Mouse (Mus musculus) adipocyte (in vitro differentiated cells): ENCODE data around the gene Olfr49.

Experiments used
- DNase-seq: peaks from one replicate; pipeline ENCODE4 v3.0.0-alpha.2; 2016; ENCODE audit warnings: low spot score

The Olfr49 gene

GRCm38 (mm10) chr14:54261386-54261785, 23.4 kb downstream of the Olfr49 start:
- DNase-seq = no peak

- peak; percentile 58 for DNase-seq
These were observed 24.5 kb downstream of the Olfr49 start for GRCm38 (mm10) chr14:54260196-54260595.

- DNase-seq = peak; percentile 34
These were observed 25.0 kb downstream of the Olfr49 start for GRCm38 (mm10) chr14:54259722-54260085.

- DNase-seq = peak; percentile 94
These were observed 25.6 kb downstream of the Olfr49 start for GRCm38 (mm10) chr14:54259003-54259721.

DNA sequence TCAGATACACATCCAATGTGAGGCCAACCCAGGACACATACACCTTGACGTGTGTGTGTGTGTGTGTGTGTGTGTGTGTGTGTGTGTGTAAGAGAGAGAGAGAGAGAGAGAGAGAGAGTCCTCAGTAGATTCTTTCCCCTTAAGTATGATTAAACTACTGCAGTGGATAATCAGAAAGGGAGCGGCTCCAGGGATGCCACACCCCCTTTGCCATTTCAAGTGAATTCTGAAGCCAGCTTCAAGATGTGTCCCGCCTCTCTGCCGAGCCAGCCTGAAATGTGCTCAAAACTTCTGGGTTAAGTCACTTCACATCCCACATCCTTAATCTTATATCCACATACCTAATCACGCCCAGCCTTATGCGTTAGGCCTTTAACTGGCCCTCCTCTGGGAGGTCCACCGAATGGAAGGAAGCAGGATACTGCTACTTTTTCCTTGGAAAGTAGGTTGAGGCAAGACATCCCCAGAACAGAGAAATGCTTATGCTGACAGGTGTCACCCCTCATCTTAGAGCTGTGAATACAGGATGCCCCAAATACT, 26.5 kb downstream of the Olfr49 start:
- DNase-seq = no peak

DNA sequence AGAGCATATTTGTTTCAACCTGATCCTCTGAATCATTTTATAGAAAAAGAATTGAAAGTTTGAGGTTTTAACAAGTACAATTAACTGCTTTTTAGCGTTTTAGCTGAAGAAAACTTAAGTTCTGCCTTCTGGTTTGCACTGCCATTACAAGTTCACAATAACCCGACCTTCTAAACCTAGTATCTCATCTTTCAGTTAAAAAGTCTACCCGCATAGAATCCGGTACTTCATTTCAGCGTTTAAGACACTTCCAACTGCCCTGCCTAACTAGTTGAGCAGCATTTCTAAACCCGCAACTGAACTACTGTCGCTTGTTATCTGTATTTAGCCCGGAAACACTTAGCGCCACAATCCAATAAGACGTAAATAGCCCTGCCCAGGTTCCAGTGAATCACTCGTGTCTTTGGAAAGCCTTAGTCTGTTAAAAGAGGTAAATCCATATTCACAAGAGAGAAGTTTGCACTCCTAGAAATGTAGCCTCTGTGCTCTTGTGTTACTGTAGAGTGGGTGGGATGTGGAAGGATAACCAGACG, 30.0 kb downstream of the Olfr49 start:
- DNase-seq = no peak

- peak; percentile 98 for DNase-seq
These were observed 30.9 kb downstream of the Olfr49 start, which contains the start of the genes Dad1 and Abhd4 for GRCm38 (mm10) chr14:54253741-54254291. TSS of gene Dad1 (minus strand) at chr14:54254104. TSS of gene Abhd4 (plus strand) at chr14:54254188.

- DNase-seq = no peak
These were observed 34.6 kb downstream of the Olfr49 start for GRCm38 (mm10) chr14:54250122-54250521.

- DNase-seq = no peak
These were observed 35.4 kb downstream of the Olfr49 start for GRCm38 (mm10) chr14:54249326-54249725.

DNA sequence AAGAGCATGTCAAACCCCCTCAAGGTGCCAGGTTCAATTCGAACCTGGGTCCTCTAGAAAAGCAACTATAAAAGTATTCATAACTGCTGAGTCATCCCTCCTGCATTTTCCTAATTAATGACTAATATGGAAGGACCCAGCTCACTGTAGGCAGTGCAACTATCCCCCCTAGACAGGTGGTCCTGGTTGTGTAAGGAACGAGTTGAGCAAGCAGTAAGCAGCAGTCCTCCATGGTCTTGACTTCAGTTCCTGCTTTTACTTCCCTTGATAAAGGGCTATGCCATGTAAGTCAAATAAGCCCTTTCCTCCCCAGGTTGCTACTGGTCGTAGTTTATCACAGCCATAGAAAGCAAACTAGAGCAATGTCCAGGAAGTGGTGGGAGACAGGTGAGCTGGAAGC, 38.5 kb downstream of the Olfr49 start:
- DNase-seq = no peak

GRCm38 (mm10) chr14:54244183-54244582, 40.6 kb downstream of the Olfr49 start:
- no peak for DNase-seq

DNA sequence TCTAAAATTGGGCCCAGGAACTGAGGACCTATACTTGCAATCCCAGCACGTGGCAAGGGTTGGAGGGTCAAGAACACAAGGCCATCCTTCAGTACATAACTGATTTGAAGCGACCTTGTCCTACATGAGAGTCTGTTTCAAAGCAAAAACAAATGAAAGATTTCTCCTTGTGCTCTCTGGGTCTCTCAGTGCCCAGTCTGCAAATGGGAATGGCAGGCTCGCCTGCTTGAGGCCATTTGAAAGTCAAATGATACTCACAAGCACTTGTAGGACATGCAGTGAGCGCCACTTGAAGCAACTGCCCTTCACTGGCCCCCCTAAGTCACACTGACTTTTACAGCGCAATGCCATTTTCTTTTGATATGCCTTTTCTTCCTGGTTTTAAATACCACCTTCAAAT, 44.2 kb downstream of the Olfr49 start:
- DNase-seq = no peak

DNA sequence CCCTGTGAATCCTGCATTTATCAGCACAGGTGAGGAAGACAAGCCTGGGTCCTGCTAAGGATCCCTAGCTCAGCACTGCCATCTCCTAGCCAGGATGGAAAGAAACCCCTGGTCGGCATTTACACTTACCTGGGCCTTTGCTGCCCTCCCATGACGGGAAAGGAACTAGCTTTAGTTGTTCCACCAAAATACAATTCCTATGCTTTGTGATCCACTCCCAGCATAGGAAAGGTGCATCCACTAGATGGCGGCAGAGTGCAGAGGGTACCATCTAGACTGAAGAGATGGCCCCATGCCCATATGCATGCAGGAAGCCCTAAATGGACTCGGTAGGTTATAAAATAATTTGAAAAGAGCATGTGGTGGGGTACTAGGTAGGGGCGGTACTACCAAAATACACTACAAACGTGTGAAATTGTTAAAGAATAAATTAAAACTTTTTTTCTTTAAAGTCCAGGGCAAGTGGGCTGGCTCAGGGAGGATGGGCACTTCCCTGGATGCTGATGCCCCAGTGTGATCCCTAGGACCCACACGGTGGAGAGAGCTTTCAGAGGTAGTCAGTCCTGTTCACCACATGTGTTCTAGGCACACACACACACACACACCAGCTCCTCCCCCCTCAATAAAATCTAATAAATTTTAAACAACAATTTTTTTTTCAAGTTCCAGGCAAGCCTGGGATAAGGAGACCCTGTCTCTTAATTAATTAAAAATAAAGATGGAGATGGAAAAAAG, 45.6 kb downstream of the Olfr49 start:
- DNase-seq = peak; percentile 91

DNA sequence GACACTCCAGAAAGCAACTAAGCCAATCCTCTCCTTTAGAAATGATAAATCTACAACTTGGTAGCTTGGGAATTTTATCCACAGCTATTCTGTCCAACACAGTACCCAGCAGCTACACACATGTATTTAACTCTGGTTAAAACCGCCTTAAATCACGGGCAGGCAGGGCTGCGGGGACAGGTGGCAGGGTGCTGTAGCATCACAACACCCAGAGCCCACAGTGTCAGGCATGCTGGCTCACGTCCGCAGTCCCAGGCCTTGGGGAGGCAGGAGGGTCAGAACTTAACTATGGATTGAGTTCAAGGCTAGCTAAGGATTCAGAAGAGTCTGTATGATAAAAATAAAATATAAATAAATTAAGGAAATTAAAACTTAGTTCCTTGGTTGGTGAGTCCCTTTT, 47.9 kb downstream of the Olfr49 start:
- no peak for DNase-seq

- DNase-seq = no peak
These were observed 48.8 kb downstream of the Olfr49 start for GRCm38 (mm10) chr14:54235825-54236540.

GRCm38 (mm10) chr14:54234231-54235040, 50.3 kb downstream of the Olfr49 start:
- DNase-seq = no peak

DNA sequence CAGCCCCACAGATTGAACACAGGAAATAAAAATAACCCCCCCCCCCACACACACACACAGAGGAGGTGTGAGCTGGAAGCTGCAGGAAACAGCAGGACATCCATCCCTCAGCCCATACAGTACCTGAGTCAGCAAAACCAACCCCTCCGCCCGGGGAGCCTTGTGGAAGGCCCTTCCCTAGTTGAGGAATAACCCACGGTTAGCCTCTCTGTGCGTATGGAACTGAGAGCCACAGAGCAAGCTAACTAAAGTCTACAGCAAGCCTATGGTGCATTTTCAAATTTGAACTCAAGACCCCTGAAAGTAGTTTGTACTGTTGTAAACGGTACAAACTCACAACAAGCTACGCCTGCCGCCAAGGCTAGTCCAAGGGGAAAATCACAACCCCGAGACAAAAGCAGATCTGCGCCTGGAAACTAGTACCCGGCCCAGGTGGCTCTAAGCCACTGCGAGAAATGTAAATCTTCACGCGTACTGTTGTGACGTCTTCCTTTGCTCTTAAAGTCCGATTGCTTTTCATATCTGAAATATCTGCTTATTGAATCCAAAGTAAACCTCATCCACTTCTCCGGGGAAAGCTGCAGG, 51.1 kb downstream of the Olfr49 start:
- no peak for DNase-seq

GRCm38 (mm10) chr14:54232811-54233558, 51.8 kb downstream of the Olfr49 start:
- no peak for DNase-seq

GRCm38 (mm10) chr14:54232143-54232542, 52.6 kb downstream of the Olfr49 start:
- no peak for DNase-seq
